Mouse (Mus musculus) midbrain, postnatal 0 days (tissue): Measurements from ENCODE around the gene Kif5a. TPM values are rescaled to one million over a fixed set of nuclear protein-coding genes. Genes with fewer than 3 reads are reported as not detected.
A peak's percentile ranks its signal among the peaks of the same experiment; 100 is the strongest.
"Not testable (repeated sequence)": the region's sequence is repeated elsewhere in the genome, so short reads cannot be mapped to it uniquely, and the experiment has no call there.

Experiments used
- ATAC-seq: fragments of 200-750 bp; cut with Nextera tagmentation; 2 replicates; pipeline ENCODE4 v1.8.0; 2017; ENCODE audit warnings: moderate number of reproducible peaks, mild to moderate bottlenecking, moderate TSS enrichment, moderate library complexity; ENCODE audit not compliant: low FRiP score
- DNase-seq: peaks from one replicate; pipeline ENCODE4 v3.0.0-alpha.2; 2015; ENCODE audit warnings: low spot score
- H3K27ac ChIP-seq: fragments of 300-500 bp; sonication (generic); 2 replicates; pipeline ENCODE4 v1.5.1; 2014; ENCODE audit warnings: low read depth, mild to moderate bottlenecking, low read length, mixed read lengths
- H3K27me3 ChIP-seq: fragments of 300-500 bp; sonication (generic); 2 replicates; pipeline ENCODE4 v1.6.1; 2014; ENCODE audit warnings: low read length, control low read depth, mixed read lengths; ENCODE audit not compliant: insufficient read depth
- H3K36me3 ChIP-seq: fragments of 300-500 bp; sonication (generic); 2 replicates; pipeline ENCODE4 v1.6.1; 2014; ENCODE audit warnings: low read length, control low read depth, mixed read lengths; ENCODE audit not compliant: insufficient read depth
- H3K4me1 ChIP-seq: fragments of 300-500 bp; sonication (generic); 2 replicates; pipeline ENCODE4 v1.6.1; 2014; ENCODE audit warnings: mild to moderate bottlenecking, control low read depth, antibody characterized with exemption, low read length, mixed read lengths; ENCODE audit not compliant: insufficient read depth
- H3K4me2 ChIP-seq: fragments of 300-500 bp; sonication (generic); 2 replicates; pipeline ENCODE4 v1.6.1; 2014; ENCODE audit warnings: low read depth, mild to moderate bottlenecking, low read length, mixed read lengths; ENCODE audit not compliant: poor library complexity, severe bottlenecking
- H3K4me3 ChIP-seq: fragments of 300-500 bp; sonication (generic); 2 replicates; pipeline ENCODE4 v1.5.1; 2014; ENCODE audit warnings: low read depth, mild to moderate bottlenecking, low read length, moderate library complexity
- H3K9ac ChIP-seq: fragments of 300-500 bp; sonication (generic); replicated peaks from 2 replicates; pipeline ENCODE4 v1.6.1; 2014; ENCODE audit warnings: mild to moderate bottlenecking, low read length, moderate library complexity, mixed read lengths; ENCODE audit not compliant: poor library complexity, severe bottlenecking
- H3K9me3 ChIP-seq: fragments of 300-500 bp; sonication (generic); 2 replicates; pipeline ENCODE4 v1.6.1; 2016; ENCODE audit warnings: low read length, control low read depth
- CTCF ChIP-seq: IDR thresholded peaks from 2 replicates; pipeline ENCODE4 v1.5.1; 2016; ENCODE audit warnings: antibody characterized with exemption, mild to moderate bottlenecking
- WGBS: fragments of 180-500 bp; shearing (Covaris S2); extraction: QIAGEN DNeasy Blood & Tissue Kit; methylation state at CpG from one replicate; pipeline ENCODE4 v1.1.7; 2014; 5-methylcytosine and 5-hydroxymethylcytosine counted together
- polyA plus RNA-seq: library from polyadenylated mRNA; unstranded; fragments of >200 nt; fragmentation: Nextera tagmentation; extraction: Ambion mirVana; gene quantifications from 2 replicates; pipeline ENCODE4 v1.2.1, GENCODE M21; 2015
- total RNA-seq: library from RNA; depleted of rRNA; stranded (reverse); fragments of >200 nt; gene quantifications from 2 replicates; pipeline ENCODE4 v1.2.3, GENCODE M21; 2014

Gene Kif5a
- total and polyA plus RNA-seq, 2 experiments from 2014 or later, result 102 to 249 TPM

- no peak for TF ChIP-seq CTCF
- peak overlapping the region; percentile 100; the same call in 1 of the 2 replicates for H3K9ac ChIP-seq
- DNase-seq (peak; percentile 65), ATAC-seq (peak; percentile 59)
- H3K4me2 ChIP-seq, result peak overlapping the region; percentile 73
- H3K4me3 ChIP-seq, result peak overlapping the region; percentile 91
- peaks cover 6% of the 10 kb centered on the region; the same call in 1 of the 2 replicates for H3K4me1 ChIP-seq
- no peaks in the 10 kb centered on the region for H3K27me3 ChIP-seq
- peaks cover 36% of the 10 kb centered on the region for H3K36me3 ChIP-seq
- H3K27ac ChIP-seq, result peak overlapping the region; percentile 92
- no peaks in the 10 kb centered on the region for H3K9me3 ChIP-seq
- WGBS, result 5% methylated on average over 5 of the region's 5 CpGs
These were observed 66.8 kb downstream of the Kif5a start for GRCm38 (mm10) chr10:127196392-127196791.

DNA sequence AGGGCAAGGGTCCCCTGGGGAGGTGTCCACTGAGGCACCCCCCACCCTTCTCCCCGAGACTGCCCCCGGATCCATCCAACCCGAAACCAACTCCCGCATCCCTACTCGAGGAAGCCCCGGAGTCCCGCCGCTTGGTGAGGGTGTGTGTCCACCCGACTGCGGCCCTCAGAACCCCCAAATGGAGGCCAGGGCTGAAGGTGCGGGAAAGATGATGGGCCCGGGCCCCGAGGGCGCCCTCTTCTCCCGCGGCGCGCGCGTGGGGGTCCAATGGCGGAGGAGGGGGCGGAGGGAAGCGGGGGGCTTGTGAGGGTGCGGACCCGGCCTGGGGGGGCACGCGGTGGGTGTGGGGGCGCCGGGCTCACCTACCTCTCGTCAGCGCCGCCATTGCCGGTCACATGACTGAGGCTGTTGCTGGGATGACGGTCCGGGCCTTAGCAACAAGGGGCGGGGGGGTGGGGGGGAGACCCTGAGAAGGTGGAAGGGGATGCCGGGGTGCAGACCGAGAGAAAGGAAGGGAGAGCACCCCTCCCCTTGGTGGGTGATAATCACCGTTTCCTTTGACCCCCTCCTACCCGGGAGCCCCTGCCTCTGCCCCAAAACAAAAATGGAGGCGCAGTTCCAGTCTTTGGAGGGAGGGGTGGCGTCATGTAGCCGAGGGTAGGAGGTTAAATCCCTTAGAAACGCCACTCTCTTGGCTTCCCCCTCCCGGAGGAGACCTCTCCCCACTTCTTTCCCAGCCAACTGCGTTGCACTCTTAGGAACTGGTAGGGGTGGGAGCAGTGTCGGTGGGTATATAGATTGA is 67.6 kb downstream of the Kif5a start, which contains the start of gene Dtx3:
Gene Dtx3 (minus strand): TSS at position 401 of the 802 bp plus-strand sequence.
- H3K9me3 ChIP-seq, result no peaks in the 10 kb centered on the region
- H3K4me1 ChIP-seq, result peaks cover 6% of the 10 kb centered on the region; the same call in 1 of the 2 replicates
- 2% methylated on average over 34 of the region's 47 CpGs for WGBS
- DNase-seq (peak; percentile 53), ATAC-seq (peak; percentile 62)
- H3K27me3 ChIP-seq, result no peaks in the 10 kb centered on the region
- no peak for TF ChIP-seq CTCF
- H3K9ac ChIP-seq, result peak within 1 kb of the TSS; percentile 100
- H3K4me2 ChIP-seq, result peak within 1 kb of the TSS; percentile 73
- peak within 1 kb of the TSS; percentile 92 for H3K27ac ChIP-seq
- peak within 1 kb of the TSS; percentile 91 for H3K4me3 ChIP-seq
- peaks cover 44% of the 10 kb centered on the region for H3K36me3 ChIP-seq

DNA sequence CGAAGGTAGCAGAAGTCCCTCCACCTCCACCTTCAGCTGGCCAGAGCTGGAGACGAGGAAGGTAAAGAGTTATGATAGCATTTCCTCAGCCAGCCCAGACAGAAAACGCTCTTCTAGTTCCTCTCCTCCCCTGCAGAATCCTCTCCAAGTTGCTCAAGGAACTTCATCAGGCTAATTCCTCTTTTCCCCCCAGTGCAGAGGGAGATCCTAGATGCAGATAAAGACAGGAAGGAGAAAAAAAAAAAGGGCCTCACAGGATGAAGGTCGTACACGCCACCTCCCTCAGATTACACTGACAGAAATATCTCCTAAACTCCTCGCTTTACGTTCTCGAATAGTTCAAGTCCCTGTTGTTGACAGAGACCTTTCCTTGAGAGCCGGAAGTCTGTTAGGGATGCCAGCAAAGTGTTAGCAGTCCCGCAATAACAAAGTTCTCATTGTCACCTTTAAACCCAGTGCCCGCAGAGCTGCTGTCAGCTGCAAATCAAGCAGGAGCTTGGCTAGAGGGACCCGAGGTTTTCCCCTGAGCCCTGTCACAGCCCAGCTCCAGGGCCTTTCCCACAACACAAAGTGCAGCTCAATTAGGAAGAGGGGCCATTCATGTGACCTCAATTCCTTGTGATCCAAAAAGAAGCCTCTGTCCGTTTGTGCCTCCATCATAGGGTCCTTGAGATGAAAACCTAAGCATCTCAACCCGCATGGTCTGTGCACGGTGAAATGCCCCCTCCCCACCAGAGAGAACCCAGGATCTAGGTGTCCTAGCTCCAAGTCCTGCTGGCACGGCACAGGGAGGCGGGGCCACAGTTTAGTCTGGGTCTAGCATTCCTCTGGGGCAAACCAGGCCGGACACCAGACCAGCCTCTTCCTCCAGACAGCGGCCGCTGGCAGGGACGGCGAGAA is 68.5 kb downstream of the Kif5a start:
- no peaks in the 10 kb centered on the region for H3K9me3 ChIP-seq
- H3K4me1 ChIP-seq, result peaks cover 6% of the 10 kb centered on the region; the same call in 1 of the 2 replicates
- H3K9ac ChIP-seq, result peak overlapping the region; percentile 100
- H3K4me2 ChIP-seq, result peak overlapping the region; percentile 73
- no peaks in the 10 kb centered on the region for H3K27me3 ChIP-seq
- ATAC-seq, result peak; percentile 29
- H3K36me3 ChIP-seq, result peaks cover 42% of the 10 kb centered on the region
- H3K4me3 ChIP-seq, result peak overlapping the region; percentile 91
- TF ChIP-seq CTCF, result no peak
- 21% methylated on average over 22 of the region's 22 CpGs for WGBS
- DNase-seq, result no peak
- peak overlapping the region; percentile 92 for H3K27ac ChIP-seq

DNA sequence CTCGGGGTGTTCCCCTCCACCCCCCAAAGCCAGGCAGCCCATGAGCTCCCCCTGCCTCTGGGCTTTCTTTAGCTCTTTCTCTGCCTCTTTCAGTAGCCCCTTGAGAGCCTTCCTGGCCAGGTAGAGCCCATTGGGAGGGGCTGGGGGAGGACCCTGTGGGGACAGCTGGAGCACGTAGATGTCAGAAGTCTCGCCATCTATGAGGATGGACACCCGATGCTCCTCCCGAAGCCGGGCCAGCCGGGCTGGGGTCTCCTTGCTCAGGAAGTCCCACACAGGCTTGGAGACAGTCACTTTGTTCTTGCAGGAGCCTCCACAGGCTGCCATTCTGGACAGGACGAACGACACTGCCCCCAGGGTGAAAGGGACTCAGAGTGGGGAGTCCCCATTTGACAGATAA is 70.1 kb downstream of the Kif5a start:
- Histone ChIP-seq H3K9ac (no peak overlapping the region), H3K4me2 (no peak overlapping the region), H3K4me3 (no peak overlapping the region), H3K27ac (no peak overlapping the region), H3K9me3 (no peaks in the 10 kb centered on the region), H3K4me1 (peaks cover 8% of the 10 kb centered on the region), H3K27me3 (no peaks in the 10 kb centered on the region), H3K36me3 (peaks cover 29% of the 10 kb centered on the region)
- 84% methylated on average over 8 of the region's 9 CpGs for WGBS
- no peak for TF ChIP-seq CTCF
- DNase-seq, result no peak
- no peak for ATAC-seq

DNA sequence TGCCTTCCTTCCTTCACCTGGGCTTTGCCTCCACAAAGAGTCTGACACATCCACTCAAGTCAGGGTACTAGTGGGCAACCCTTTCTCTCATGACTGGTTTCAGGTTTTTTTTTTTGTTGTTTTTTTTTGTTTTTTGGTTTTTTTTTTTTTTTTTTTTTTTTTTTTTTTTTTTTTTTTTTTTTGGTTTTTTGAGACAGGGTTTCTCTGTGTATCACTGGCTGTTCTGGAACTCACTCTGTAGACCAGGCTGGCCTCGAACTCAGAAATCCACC is 71.2 kb downstream of the Kif5a start:
- not testable (repeated sequence) for H3K4me2 ChIP-seq, ATAC-seq, H3K4me3 ChIP-seq, H3K27ac ChIP-seq, H3K27me3 ChIP-seq, DNase-seq, H3K9ac ChIP-seq, H3K9me3 ChIP-seq, H3K4me1 ChIP-seq
- 83% methylated on average over 1 of the region's 1 CpGs for WGBS
- H3K36me3 ChIP-seq, result peaks cover 23% of the 10 kb centered on the region
